Mouse (Mus musculus) CH12.LX (cell line): ENCODE results near the gene Cdyl2.

Experiments
- CTCF ChIP-seq, 2 experiments: IDR thresholded peaks in 1 of 2; conservative IDR thresholded peaks in 1 of 2; 2 replicates each; pipeline ENCODE4 v1.5.1; 2011 to 2012; ENCODE audit warnings: low read depth in 2 of 2, low read length in 2 of 2, improper control_type of control experiment in 1 of 2, inconsistent platforms in 1 of 2, mild to moderate bottlenecking in 1 of 2, moderate library complexity in 1 of 2
- EP300 ChIP-seq: IDR thresholded peaks from 2 replicates; pipeline ENCODE4 v1.6.1; 2011; ENCODE audit warnings: low read length, improper control_type of control experiment
- MYC ChIP-seq: IDR thresholded peaks from 2 replicates; pipeline ENCODE4 v1.6.1; 2011; ENCODE audit warnings: low read depth, mild to moderate bottlenecking, improper control_type of control experiment, low read length
- POLR2A ChIP-seq: IDR thresholded peaks from 2 replicates; pipeline ENCODE4 v1.6.1; 2011; ENCODE audit warnings: low read depth, mild to moderate bottlenecking, improper control_type of control experiment, low read length
- SIN3A ChIP-seq: IDR thresholded peaks from 2 replicates; pipeline ENCODE4 v1.6.1; 2012; ENCODE audit warnings: low read length, improper control_type of control experiment, inconsistent platforms

- TF ChIP-seq POLR2A: no peak
- no peak for TF ChIP-seq EP300
- TF ChIP-seq MYC: no peak
- no peak for TF ChIP-seq CTCF (conservative IDR thresholded peaks at IDR 0.05 in 1 of 2, IDR thresholded peaks at IDR 0.05 in 1 of 2; ENCODE audit: low read depth in 2 of 2, low read length in 2 of 2)
- TF ChIP-seq SIN3A: no peak
These were observed 207.9 kb downstream of the Cdyl2 start for GRCm38 (mm10) chr8:116524915-116525314.
